Mouse (Mus musculus) embryonic fibroblast, embryonic 13.5 days (primary cell): ENCODE results near the gene Gdpd3.

ENCODE experiments used
- CTCF ChIP-seq: IDR thresholded peaks from 2 replicates; pipeline ENCODE4 v1.5.1; 2011; ENCODE audit warnings: mild to moderate bottlenecking, control low read depth, low read length, moderate library complexity, borderline replicate concordance; ENCODE audit not compliant: insufficient read depth
- POLR2A ChIP-seq: IDR thresholded peaks from 2 replicates; pipeline ENCODE4 v1.6.1; 2011; ENCODE audit warnings: low read depth, mild to moderate bottlenecking, control low read depth, low read length, moderate library complexity

DNA sequence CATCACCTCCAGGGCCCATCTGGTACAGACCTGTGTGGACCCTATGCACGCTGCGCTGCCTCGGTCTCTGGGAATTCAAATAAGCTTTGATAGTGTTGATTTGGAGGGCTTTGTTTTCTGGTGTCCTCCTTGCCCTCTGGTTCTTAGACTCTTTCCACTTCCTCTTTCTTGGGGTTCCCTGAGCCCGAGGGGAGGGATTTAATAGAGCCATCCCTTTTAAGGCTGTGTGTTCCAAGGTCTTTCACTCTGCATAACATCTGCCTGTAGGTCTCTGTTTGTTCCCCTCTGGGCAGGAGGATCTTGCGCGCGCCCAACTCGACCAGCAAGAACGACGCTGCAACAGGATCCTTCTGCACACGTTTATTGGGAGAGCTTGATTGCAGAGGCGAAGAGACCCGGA is 44.5 kb upstream of the Gdpd3 start:
- TF ChIP-seq CTCF (no peak), POLR2A (no peak)
